Mouse (Mus musculus) erythroblast, embryonic 14.5 days (primary cell): ENCODE measurements around the gene Myo9b.
"Not testable (repeated sequence)": the region's sequence is repeated elsewhere in the genome, so short reads cannot be mapped to it uniquely, and the experiment has no call there.

Experiments used
- GATA1 ChIP-seq: IDR thresholded peaks from 2 replicates; pipeline ENCODE4 v1.6.1; 2012; ENCODE audit warnings: low read length, inconsistent platforms, mixed read lengths
- TAL1 ChIP-seq: IDR thresholded peaks from 3 replicates; pipeline ENCODE4 v1.6.1; 2012; ENCODE audit warnings: low read length, inconsistent platforms, mixed read lengths

GRCm38 (mm10) chr8:71318610-71319009, 46.1 kb downstream of the Myo9b start:
- TF ChIP-seq GATA1, TAL1: not testable (repeated sequence)
